Mouse (Mus musculus) heart, postnatal 0 days (tissue): ENCODE measurements around the gene Bptf. TPM values are rescaled to one million over a fixed set of nuclear protein-coding genes. Genes with fewer than 3 reads are reported as not detected.

Experiments
- ATAC-seq: fragments of 200-750 bp; cut with Nextera tagmentation; 2 replicates; pipeline ENCODE4 v1.8.0; 2017; ENCODE audit warnings: low read depth, moderate number of reproducible peaks, moderate library complexity; ENCODE audit not compliant: insufficient read depth
- DNase-seq: peaks from one replicate; pipeline ENCODE4 v3.0.0-alpha.2; 2016; ENCODE audit warnings: low spot score
- H3K27ac ChIP-seq: fragments of 300-500 bp; sonication (generic); 2 replicates; pipeline ENCODE4 v1.5.1; 2014; ENCODE audit warnings: low read depth, mild to moderate bottlenecking
- H3K27me3 ChIP-seq: fragments of 300-500 bp; sonication (generic); 2 replicates; pipeline ENCODE4 v1.6.1; 2014; ENCODE audit warnings: low read length, mixed read lengths; ENCODE audit not compliant: control insufficient read depth, insufficient read depth
- H3K36me3 ChIP-seq: fragments of 300-500 bp; sonication (generic); replicated peaks from 2 replicates; pipeline ENCODE4 v1.6.1; 2014; ENCODE audit warnings: low read length, mixed read lengths; ENCODE audit not compliant: control insufficient read depth, insufficient read depth
- H3K4me1 ChIP-seq: fragments of 300-500 bp; sonication (generic); 2 replicates; pipeline ENCODE4 v1.6.1; 2014; ENCODE audit warnings: antibody characterized with exemption; ENCODE audit not compliant: control insufficient read depth, insufficient read depth
- H3K4me2 ChIP-seq: fragments of 300-500 bp; sonication (generic); 2 replicates; pipeline ENCODE4 v1.6.1; 2014; ENCODE audit warnings: low read depth, mild to moderate bottlenecking, low read length, moderate library complexity
- H3K4me3 ChIP-seq: fragments of 300-500 bp; sonication (generic); 2 replicates; pipeline ENCODE4 v1.5.1; 2014; ENCODE audit warnings: low read depth, low read length
- H3K9ac ChIP-seq: fragments of 300-500 bp; sonication (generic); replicated peaks from 2 replicates; pipeline ENCODE4 v1.6.1; 2014; ENCODE audit warnings: low read depth, low read length, mixed read lengths
- H3K9me3 ChIP-seq: fragments of 300-500 bp; sonication (generic); replicated peaks from 2 replicates; pipeline ENCODE4 v1.6.1; 2016; ENCODE audit warnings: low read length; ENCODE audit not compliant: control insufficient read depth
- CTCF ChIP-seq: IDR thresholded peaks from 2 replicates; pipeline ENCODE4 v1.5.1; 2016; ENCODE audit warnings: antibody characterized with exemption, control low read depth, low read depth
- EP300 ChIP-seq: IDR thresholded peaks from 2 replicates; pipeline ENCODE4 v1.6.1; 2016; ENCODE audit warnings: antibody characterized with exemption, low read depth
- WGBS: fragments of 180-500 bp; shearing (Covaris S2); extraction: QIAGEN DNeasy Blood & Tissue Kit; methylation state at CpG from one replicate; pipeline ENCODE4 v1.1.7; 2014; 5-methylcytosine and 5-hydroxymethylcytosine counted together
- polyA plus RNA-seq: library from polyadenylated mRNA; unstranded; fragments of >200 nt; fragmentation: Nextera tagmentation; extraction: Ambion mirVana; gene quantifications from 2 replicates; pipeline ENCODE4 v1.2.1, GENCODE M21; 2015
- total RNA-seq: library from RNA; depleted of rRNA; stranded (reverse); fragments of >200 nt; gene quantifications from 2 replicates; pipeline ENCODE4 v1.2.3, GENCODE M21; 2014; ENCODE audit warnings: low replicate concordance

The Bptf gene
- total and polyA plus RNA-seq, 2 experiments from 2014 or later: 11.8 to 13.7 TPM

DNA sequence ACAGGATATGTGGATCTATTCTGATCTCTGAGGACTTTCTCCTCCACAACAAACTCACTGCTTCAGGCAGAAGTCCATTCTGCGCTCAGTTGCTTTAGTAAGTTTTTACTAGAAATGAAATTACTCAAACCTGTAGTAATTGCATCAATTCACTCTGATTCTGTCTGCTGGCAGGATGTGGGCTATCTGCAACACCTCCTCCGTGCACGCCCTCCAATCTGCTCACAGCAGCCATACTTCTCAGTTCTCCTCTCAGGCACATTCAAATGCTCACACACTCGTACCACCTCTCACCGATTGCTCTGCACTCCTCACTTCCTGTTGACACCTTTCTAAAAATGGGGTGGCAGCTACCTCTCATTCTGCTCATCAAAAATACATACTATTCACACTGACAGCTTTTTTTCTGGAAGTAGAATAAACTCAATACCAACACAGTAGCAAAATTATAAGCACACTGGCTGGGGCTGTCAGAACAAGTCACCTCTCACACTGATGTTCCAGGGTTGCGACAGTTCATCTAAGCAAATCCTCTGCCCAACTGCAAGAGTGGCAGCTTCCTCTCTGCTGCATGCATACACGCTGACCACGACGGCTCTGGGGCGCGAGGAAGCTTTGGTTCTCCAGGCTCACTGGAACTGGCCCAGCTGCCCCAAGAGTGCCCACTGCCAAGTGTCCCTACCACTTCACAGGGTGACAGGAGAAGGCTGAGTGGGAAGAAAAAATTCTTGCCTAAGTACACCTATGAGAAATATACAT lies 29.3 kb downstream of the Bptf start:
- H3K4me2 ChIP-seq: no peak overlapping the region
- peak overlapping the region; percentile 73 for H3K27ac ChIP-seq
- no peak for DNase-seq
- no peak overlapping the region for H3K9ac ChIP-seq
- peaks cover 21% of the 10 kb centered on the region for H3K36me3 ChIP-seq
- no peaks in the 10 kb centered on the region for H3K9me3 ChIP-seq
- peak; percentile 22; the same call in 1 of the 2 replicates for ATAC-seq
- TF ChIP-seq EP300 (no peak), CTCF (no peak)
- H3K27me3 ChIP-seq: no peaks in the 10 kb centered on the region
- peaks cover 32% of the 10 kb centered on the region for H3K4me1 ChIP-seq
- 33% methylated on average over 11 of the region's 11 CpGs for WGBS
- no peak overlapping the region for H3K4me3 ChIP-seq

DNA sequence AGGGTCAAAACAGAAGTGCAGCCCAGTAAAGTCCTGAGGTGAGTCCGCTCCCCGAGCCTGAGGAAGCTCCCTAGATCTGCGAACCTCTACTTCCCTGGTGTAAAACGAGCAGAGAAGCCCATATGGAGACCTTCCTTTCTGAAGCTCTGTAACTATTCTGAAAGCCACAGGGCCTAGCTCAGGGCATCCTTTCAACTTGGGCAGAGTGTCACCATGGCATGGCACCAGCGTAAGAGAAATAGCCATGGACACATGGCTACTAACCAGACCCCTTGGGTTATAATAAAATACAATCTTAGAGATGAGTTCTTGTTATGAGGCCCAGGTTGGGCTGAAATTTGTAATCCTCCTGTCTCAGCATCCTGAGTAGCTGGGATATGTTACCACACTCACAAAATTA lies 35.0 kb downstream of the Bptf start:
- H3K4me2 ChIP-seq: no peak overlapping the region
- H3K4me1 ChIP-seq: peaks cover 14% of the 10 kb centered on the region
- peaks cover 45% of the 10 kb centered on the region for H3K36me3 ChIP-seq
- H3K4me3 ChIP-seq: no peak overlapping the region
- H3K9ac ChIP-seq: no peak overlapping the region
- no peak overlapping the region for H3K27ac ChIP-seq
- no peak for TF ChIP-seq EP300
- no peak for TF ChIP-seq CTCF
- H3K27me3 ChIP-seq: no peaks in the 10 kb centered on the region
- 94% methylated on average over 5 of the region's 5 CpGs for WGBS
- no peak for ATAC-seq
- no peaks in the 10 kb centered on the region for H3K9me3 ChIP-seq
- DNase-seq: no peak

DNA sequence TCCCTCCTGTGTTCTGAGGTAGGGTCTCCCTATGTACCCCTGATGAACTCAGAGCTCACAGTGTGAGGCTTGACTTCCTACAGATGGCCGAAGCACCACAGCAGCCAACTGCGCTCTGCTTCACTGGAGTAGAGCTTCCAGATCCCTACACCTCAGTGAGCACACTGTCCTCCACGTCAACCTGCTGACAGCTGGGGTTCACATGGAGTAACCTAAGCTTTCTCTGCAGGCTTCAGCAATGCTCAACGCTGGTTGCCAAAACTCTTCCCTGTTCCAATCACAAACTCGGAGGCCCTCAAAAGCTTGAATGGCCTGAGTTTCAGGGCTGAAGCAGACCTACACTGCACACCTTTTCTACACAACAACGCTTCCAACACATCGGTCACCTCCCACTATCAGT lies 38.1 kb downstream of the Bptf start:
- H3K36me3 ChIP-seq: peaks cover 49% of the 10 kb centered on the region

DNA sequence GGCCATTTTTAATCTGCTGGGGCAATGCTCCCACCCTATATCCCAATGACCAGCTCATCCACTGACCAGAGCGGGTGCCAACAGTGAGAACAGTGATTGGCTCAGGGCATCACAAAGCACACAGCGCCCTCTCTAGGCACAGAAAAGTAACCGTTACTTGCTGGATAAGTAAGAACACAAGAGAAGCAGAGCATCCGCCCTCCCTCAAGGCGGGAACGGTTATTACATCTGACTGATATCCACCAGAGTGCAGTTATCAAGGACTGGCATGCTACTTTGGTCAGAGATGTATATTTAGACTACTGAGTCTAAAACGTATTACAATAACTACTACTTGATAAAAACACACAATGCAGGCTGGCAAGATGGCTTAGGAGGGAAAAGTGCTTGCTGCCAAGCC lies 39.3 kb downstream of the Bptf start:
- Histone ChIP-seq H3K9ac (no peak overlapping the region), H3K4me2 (no peak overlapping the region), H3K27me3 (no peaks in the 10 kb centered on the region), H3K4me1 (no peaks in the 10 kb centered on the region), H3K36me3 (peaks cover 37% of the 10 kb centered on the region), H3K27ac (no peak overlapping the region), H3K4me3 (no peak overlapping the region), H3K9me3 (no peaks in the 10 kb centered on the region)
- WGBS: 66% methylated on average over 7 of the region's 7 CpGs
- TF ChIP-seq EP300 (no peak), CTCF (0 out of 2 replicates have a peak, but pooled peaks have one; percentile 14)
- DNase-seq (no peak), ATAC-seq (peak; percentile 27; the same call in 1 of the 2 replicates)

More for the DNA sequence above, 38.1 kb downstream of the Bptf start:
- Histone ChIP-seq H3K27me3 (no peaks in the 10 kb centered on the region), H3K4me2 (no peak overlapping the region), H3K9ac (no peak overlapping the region), H3K27ac (no peak overlapping the region), H3K4me3 (no peak overlapping the region), H3K9me3 (no peaks in the 10 kb centered on the region), H3K4me1 (no peaks in the 10 kb centered on the region)
- WGBS: 71% methylated on average over 7 of the region's 7 CpGs
- ATAC-seq: no peak
- TF ChIP-seq EP300: no peak
- no peak for DNase-seq

DNA sequence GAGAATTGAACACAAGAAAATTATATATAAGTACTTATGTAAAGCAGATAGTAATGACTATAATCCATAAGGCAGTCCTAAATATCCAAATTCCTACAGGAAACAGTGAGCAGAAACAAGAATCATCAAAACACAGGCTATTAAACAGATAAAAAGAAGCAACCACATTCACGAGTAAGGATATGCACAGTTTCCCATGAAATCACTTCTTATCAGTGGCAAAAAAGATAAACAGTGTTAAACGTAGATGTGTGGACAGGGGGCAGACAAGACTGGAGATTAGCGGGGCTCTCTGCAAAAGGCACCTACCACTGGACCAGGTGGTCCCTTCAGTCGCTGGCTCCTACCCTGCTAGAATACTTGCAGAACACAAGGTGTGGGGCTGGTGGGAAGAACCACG lies 46.1 kb downstream of the Bptf start:
- WGBS: 37% methylated on average over 5 of the region's 5 CpGs
- Histone ChIP-seq H3K4me2 (no peak overlapping the region), H3K9ac (no peak overlapping the region), H3K27me3 (no peaks in the 10 kb centered on the region), H3K4me3 (no peak overlapping the region), H3K36me3 (peaks cover 35% of the 10 kb centered on the region), H3K4me1 (peaks cover 7% of the 10 kb centered on the region), H3K9me3 (no peaks in the 10 kb centered on the region), H3K27ac (no peak overlapping the region)
- no peak for TF ChIP-seq CTCF
- TF ChIP-seq EP300: no peak
- no peak for ATAC-seq
- DNase-seq: no peak

DNA sequence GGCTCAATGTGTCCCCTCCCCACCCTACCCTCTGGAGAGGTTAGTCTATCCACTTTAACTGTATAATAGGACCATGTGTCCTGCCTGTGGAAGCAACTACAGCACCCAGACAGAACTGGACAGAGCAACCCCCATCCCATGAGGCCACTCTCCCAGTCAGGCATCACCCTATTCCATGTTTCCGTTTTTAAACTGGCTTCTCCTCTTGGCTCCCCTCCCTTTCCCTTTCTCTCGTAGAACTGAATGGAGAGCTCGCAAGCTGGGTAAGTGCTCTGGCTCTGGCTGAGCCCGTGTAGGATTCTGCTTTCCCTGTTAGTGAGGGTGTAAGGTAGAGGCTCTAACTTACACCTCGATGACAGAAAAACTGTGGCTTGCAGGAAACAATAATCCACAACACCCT lies 48.4 kb downstream of the Bptf start:
- TF ChIP-seq CTCF: no peak
- TF ChIP-seq EP300: no peak
- H3K27me3 ChIP-seq: no peaks in the 10 kb centered on the region
- H3K36me3 ChIP-seq: peaks cover 54% of the 10 kb centered on the region
- WGBS: 17% methylated on average over 5 of the region's 5 CpGs
- H3K9ac ChIP-seq: no peak overlapping the region
- ATAC-seq (no peak), DNase-seq (no peak)
- no peak overlapping the region for H3K4me2 ChIP-seq
- peaks cover 7% of the 10 kb centered on the region for H3K4me1 ChIP-seq
- H3K4me3 ChIP-seq: no peak overlapping the region
- H3K27ac ChIP-seq: no peak overlapping the region
- H3K9me3 ChIP-seq: no peaks in the 10 kb centered on the region
